Mouse (Mus musculus): ENCODE data around the gene Iqce.

DNA sequence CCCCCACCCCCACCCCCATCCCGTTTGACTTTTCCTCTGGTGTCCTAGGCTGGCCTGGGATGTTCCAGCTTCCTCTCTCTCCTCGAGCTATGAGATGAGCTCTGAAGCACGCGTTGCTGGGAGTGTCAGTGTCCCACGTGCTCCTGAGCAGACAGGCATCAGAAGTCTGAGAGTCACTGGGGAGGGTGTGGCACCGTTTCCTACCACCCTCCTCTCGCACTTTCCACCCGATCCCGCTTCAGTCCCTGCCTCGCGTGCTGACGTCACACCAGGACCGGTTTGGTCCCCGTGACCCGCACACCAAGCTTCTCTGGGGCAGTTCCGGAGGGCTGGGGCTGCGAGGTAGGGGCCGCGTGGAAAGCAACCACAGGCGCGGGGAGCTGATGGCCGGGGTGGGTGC, 33.1 kb upstream of the Iqce start:
- TF ChIP-seq POLR2A (IDR thresholded peaks at IDR 0.05; ENCODE audit: extremely low read depth, insufficient read depth, low read length): no peak
- no peak for TF ChIP-seq CTCF (IDR thresholded peaks at IDR 0.05; ENCODE audit: low read depth, low read length)
